Mouse (Mus musculus) lung, postnatal 14 days (tissue): ENCODE measurements around the gene Ror2.

Experiments used
- DNase-seq: peaks from one replicate; pipeline ENCODE4 v3.0.0; 2021

The Ror2 gene

GRCm38 (mm10) chr13:53271595-53271994, 14.3 kb downstream of the Ror2 start:
- no peak for DNase-seq

- DNase-seq, result no peak
Measured at GRCm38 (mm10) chr13:53270549-53270948, 15.4 kb downstream of the Ror2 start.

- DNase-seq, result no peak
Measured at GRCm38 (mm10) chr13:53268541-53268940, 17.4 kb downstream of the Ror2 start.

GRCm38 (mm10) chr13:53267849-53268248, 18.1 kb downstream of the Ror2 start:
- no peak for DNase-seq

GRCm38 (mm10) chr13:53267155-53267554, 18.8 kb downstream of the Ror2 start:
- DNase-seq, result no peak

- DNase-seq, result no peak
Measured at GRCm38 (mm10) chr13:53266543-53266951, 19.4 kb downstream of the Ror2 start.

- DNase-seq, result no peak
Measured at GRCm38 (mm10) chr13:53264896-53265295, 21.0 kb downstream of the Ror2 start.

- peak; percentile 34 for DNase-seq
Measured at GRCm38 (mm10) chr13:53262509-53263250, 23.2 kb downstream of the Ror2 start.

GRCm38 (mm10) chr13:53261106-53261771, 24.7 kb downstream of the Ror2 start:
- peak; percentile 84 for DNase-seq

- no peak for DNase-seq
Measured at GRCm38 (mm10) chr13:53258943-53259342, 27.0 kb downstream of the Ror2 start.

GRCm38 (mm10) chr13:53258497-53258896, 27.4 kb downstream of the Ror2 start:
- no peak for DNase-seq

GRCm38 (mm10) chr13:53253255-53253654, 32.7 kb downstream of the Ror2 start:
- no peak for DNase-seq

GRCm38 (mm10) chr13:53248586-53249401, 37.1 kb downstream of the Ror2 start:
- no peak for DNase-seq

GRCm38 (mm10) chr13:53248080-53248479, 37.8 kb downstream of the Ror2 start:
- DNase-seq, result no peak

GRCm38 (mm10) chr13:53247175-53247574, 38.7 kb downstream of the Ror2 start:
- DNase-seq, result no peak

GRCm38 (mm10) chr13:53244151-53244550, 41.8 kb downstream of the Ror2 start:
- no peak for DNase-seq

- peak; percentile 27 for DNase-seq
Measured at GRCm38 (mm10) chr13:53237455-53237854, 48.5 kb downstream of the Ror2 start.

- peak; percentile 25 for DNase-seq
Measured at GRCm38 (mm10) chr13:53236434-53237401, 49.2 kb downstream of the Ror2 start.

GRCm38 (mm10) chr13:53235953-53236352, 50.0 kb downstream of the Ror2 start:
- no peak for DNase-seq

- DNase-seq, result no peak
Measured at GRCm38 (mm10) chr13:53234844-53235243, 51.1 kb downstream of the Ror2 start.

GRCm38 (mm10) chr13:53233826-53234786, 51.8 kb downstream of the Ror2 start:
- no peak for DNase-seq
